Mouse (Mus musculus) megakaryocyte-erythroid progenitor cell, adult 5-6 weeks (primary cell): ENCODE measurements around the gene Cd52. TPM values are rescaled to one million over a fixed set of nuclear protein-coding genes. Genes with fewer than 3 reads are reported as not detected.

ENCODE experiments used
- ATAC-seq: replicated peaks from 2 replicates; pipeline ENCODE4 v1.8.0; 2016; ENCODE audit warnings: mild to moderate bottlenecking, inconsistent platforms; ENCODE audit not compliant: severe bottlenecking, poor library complexity, low FRiP score, low TSS enrichment
- total RNA-seq, 2 experiments: library from RNA; stranded (forward) in 1 of 2; stranded (reverse) in 1 of 2; fragments of 200-1000, 215-1000 nt in 1 of 2; fragments of >200 nt in 1 of 2; fragmentation: Nextera tagmentation in 1 of 2; gene quantifications; 2 replicates each; pipeline ENCODE4 v1.2.3; 2014 to 2017

The Cd52 gene
- total RNA-seq, 2 experiments from 2014 or later = 34.9 to 45.6 TPM

- peak; percentile 51 for ATAC-seq
These were observed 32.9 kb downstream of the Cd52 start for GRCm38 (mm10) chr4:134061944-134062446.

GRCm38 (mm10) chr4:134061166-134061830, 33.6 kb downstream of the Cd52 start:
- ATAC-seq = no peak

- no peak for ATAC-seq
These were observed 34.6 kb downstream of the Cd52 start, which contains the start of gene Crybg2 for GRCm38 (mm10) chr4:134060135-134060865. Crybg2 (plus strand) TSS chr4:134060815.

GRCm38 (mm10) chr4:134058908-134059307, 36.0 kb downstream of the Cd52 start:
- no peak for ATAC-seq

GRCm38 (mm10) chr4:134058166-134058715, 36.6 kb downstream of the Cd52 start:
- ATAC-seq = no peak

GRCm38 (mm10) chr4:134053538-134053937, 41.3 kb downstream of the Cd52 start, which contains the start of gene Zfp683:
Zfp683 (plus strand) TSS chr4:134053838.
- no peak for ATAC-seq

- no peak for ATAC-seq
These were observed 42.3 kb downstream of the Cd52 start for GRCm38 (mm10) chr4:134052560-134052959.

- ATAC-seq = no peak
These were observed 43.0 kb downstream of the Cd52 start for GRCm38 (mm10) chr4:134051912-134052311.

GRCm38 (mm10) chr4:134047648-134048047, 47.2 kb downstream of the Cd52 start:
- no peak for ATAC-seq

GRCm38 (mm10) chr4:134043041-134043440, 51.8 kb downstream of the Cd52 start:
- no peak for ATAC-seq

- ATAC-seq = peak; percentile 73; the same call in 1 of the 2 replicates
These were observed 53.4 kb downstream of the Cd52 start for GRCm38 (mm10) chr4:134041317-134042123.

- peak; percentile 68 for ATAC-seq
These were observed 58.9 kb downstream of the Cd52 start for GRCm38 (mm10) chr4:134035953-134036352.

Other genes with a start within 250 kb of the Cd52 start
- gene Rps6ka1, start 207.3 kb downstream of the Cd52 start, total RNA-seq (2014; fragmentation: Nextera tagmentation) = 37.3 and 46.2 TPM in 2 replicates
- 16.3 and 36.1 TPM in 2 replicates for gene Rps6ka1, start 207.3 kb downstream of the Cd52 start, total RNA-seq (2017)
- 542 and 559 TPM in 2 replicates for gene Hmgn2, start 126.4 kb downstream of the Cd52 start, total RNA-seq (2014; fragmentation: Nextera tagmentation)
- 268 and 336 TPM in 2 replicates for gene Hmgn2, start 126.4 kb downstream of the Cd52 start, total RNA-seq (2017)
- 27.0 and 34.0 TPM in 2 replicates for gene Dhdds, start 94.2 kb downstream of the Cd52 start, total RNA-seq (2014; fragmentation: Nextera tagmentation)
- 10.6 and 26.2 TPM in 2 replicates for gene Dhdds, start 94.2 kb downstream of the Cd52 start, total RNA-seq (2017)
- gene Lin28a, start 76.2 kb downstream of the Cd52 start, total RNA-seq (2014; fragmentation: Nextera tagmentation) = not detected in 2 replicates
- gene Lin28a, start 76.2 kb downstream of the Cd52 start, total RNA-seq (2017) = 0.23 TPM in 1 of 2 replicates, not detected in the other
- gene Zfp683, start 41.2 kb downstream of the Cd52 start, total RNA-seq (2014; fragmentation: Nextera tagmentation) = not detected in 2 replicates
- gene Zfp683, start 41.2 kb downstream of the Cd52 start, total RNA-seq (2017) = not detected in 2 replicates
- 0.55 TPM in 1 of 2 replicates, not detected in the other for gene Crybg2, start 34.3 kb downstream of the Cd52 start, total RNA-seq (2014; fragmentation: Nextera tagmentation)
- 0.09 TPM in 1 of 2 replicates, not detected in the other for gene Crybg2, start 34.3 kb downstream of the Cd52 start, total RNA-seq (2017)
- 17.9 and 21.8 TPM in 2 replicates for gene Ubxn11, start 7.5 kb upstream of the Cd52 start, total RNA-seq (2014; fragmentation: Nextera tagmentation)
- 5.2 and 7.7 TPM in 2 replicates for gene Ubxn11, start 7.5 kb upstream of the Cd52 start, total RNA-seq (2017)
- 87.3 and 101 TPM in 2 replicates for gene Sh3bgrl3, start 33.7 kb upstream of the Cd52 start, total RNA-seq (2014; fragmentation: Nextera tagmentation)
- 34.2 and 55.1 TPM in 2 replicates for gene Sh3bgrl3, start 33.7 kb upstream of the Cd52 start, total RNA-seq (2017)
- 30.7 and 51.5 TPM in 2 replicates for gene Cep85, start 92.0 kb upstream of the Cd52 start, total RNA-seq (2014; fragmentation: Nextera tagmentation)
- 31.5 and 34.9 TPM in 2 replicates for gene Cep85, start 92.0 kb upstream of the Cd52 start, total RNA-seq (2017)
- gene Gm7534, start 107.9 kb upstream of the Cd52 start, total RNA-seq (2014; fragmentation: Nextera tagmentation) = not detected in 2 replicates
- not detected in 2 replicates for gene Gm7534, start 107.9 kb upstream of the Cd52 start, total RNA-seq (2017)
- gene Catsper4, start 132.3 kb upstream of the Cd52 start, total RNA-seq (2014; fragmentation: Nextera tagmentation) = not detected in 2 replicates
- not detected in 2 replicates for gene Catsper4, start 132.3 kb upstream of the Cd52 start, total RNA-seq (2017)
- gene Cnksr1, start 143.3 kb upstream of the Cd52 start, total RNA-seq (2014; fragmentation: Nextera tagmentation) = not detected in 2 replicates
- gene Cnksr1, start 143.3 kb upstream of the Cd52 start, total RNA-seq (2017) = not detected in 2 replicates
- gene E130218I03Rik, start 148.6 kb upstream of the Cd52 start, total RNA-seq (2014; fragmentation: Nextera tagmentation) = not detected in 2 replicates
- gene E130218I03Rik, start 148.6 kb upstream of the Cd52 start, total RNA-seq (2017) = not detected in 2 replicates
- 18.2 and 20.3 TPM in 2 replicates for gene Zfp593, start 150.5 kb upstream of the Cd52 start, total RNA-seq (2014; fragmentation: Nextera tagmentation)
- gene Zfp593, start 150.5 kb upstream of the Cd52 start, total RNA-seq (2017) = 14.9 and 15.2 TPM in 2 replicates
- gene Gm30191, start 151.9 kb upstream of the Cd52 start, total RNA-seq (2014; fragmentation: Nextera tagmentation) = not detected in 2 replicates
- gene Gm30191, start 151.9 kb upstream of the Cd52 start, total RNA-seq (2017) = not detected in 2 replicates
- gene Grrp1, start 159.0 kb upstream of the Cd52 start, total RNA-seq (2014; fragmentation: Nextera tagmentation) = not detected in 2 replicates
- gene Grrp1, start 159.0 kb upstream of the Cd52 start, total RNA-seq (2017) = 0.52 TPM in 1 of 2 replicates, not detected in the other
- gene Pdik1l, start 192.8 kb upstream of the Cd52 start, total RNA-seq (2014; fragmentation: Nextera tagmentation) = 12.1 and 25.9 TPM in 2 replicates
- gene Pdik1l, start 192.8 kb upstream of the Cd52 start, total RNA-seq (2017) = 26.8 and 33.9 TPM in 2 replicates
- not detected in 2 replicates for gene Trim63, start 220.0 kb upstream of the Cd52 start, total RNA-seq (2014; fragmentation: Nextera tagmentation)
- not detected in 2 replicates for gene Trim63, start 220.0 kb upstream of the Cd52 start, total RNA-seq (2017)
- gene Slc30a2, start 248.1 kb upstream of the Cd52 start, total RNA-seq (2014; fragmentation: Nextera tagmentation) = not detected in 2 replicates
- gene Slc30a2, start 248.1 kb upstream of the Cd52 start, total RNA-seq (2017) = not detected in 2 replicates